Mouse (Mus musculus) CH12.LX (cell line): ENCODE data around the gene Gnat1.

ENCODE experiments used
- CTCF ChIP-seq, 2 experiments: IDR thresholded peaks in 1 of 2; conservative IDR thresholded peaks in 1 of 2; 2 replicates each; pipeline ENCODE4 v1.5.1; 2011 to 2012; ENCODE audit warnings: low read depth in 2 of 2, low read length in 2 of 2, improper control_type of control experiment in 1 of 2, inconsistent platforms in 1 of 2, mild to moderate bottlenecking in 1 of 2, moderate library complexity in 1 of 2
- IRF4 ChIP-seq: IDR thresholded peaks from 2 replicates; pipeline ENCODE4 v1.6.1; 2014; ENCODE audit warnings: low read depth, mild to moderate bottlenecking, inconsistent platforms, low read length, improper control_type of control experiment
- MAFK ChIP-seq: IDR thresholded peaks from 2 replicates; pipeline ENCODE4 v1.6.1; 2011; ENCODE audit warnings: low read length, improper control_type of control experiment; ENCODE audit not compliant: insufficient replicate concordance
- POLR2A ChIP-seq: IDR thresholded peaks from 2 replicates; pipeline ENCODE4 v1.6.1; 2011; ENCODE audit warnings: low read depth, mild to moderate bottlenecking, improper control_type of control experiment, low read length
- POLR2AphosphoS2 ChIP-seq: IDR thresholded peaks from 2 replicates; pipeline ENCODE4 v1.6.1; 2011; ENCODE audit warnings: low read depth, low read length, improper control_type of control experiment
- ZNF384 ChIP-seq: IDR thresholded peaks from 2 replicates; pipeline ENCODE4 v1.6.1; 2012; ENCODE audit warnings: low read depth, low read length, improper control_type of control experiment, inconsistent platforms

- TF ChIP-seq POLR2AphosphoS2 (no peak), ZNF384 (no peak), MAFK (no peak), CTCF (conservative IDR thresholded peaks at IDR 0.05 in 1 of 2, IDR thresholded peaks at IDR 0.05 in 1 of 2; ENCODE audit: low read depth in 2 of 2, low read length in 2 of 2) (no peak), POLR2A (no peak), IRF4 (no peak)
These were observed 21.4 kb downstream of the Gnat1 start for GRCm38 (mm10) chr9:107658096-107658495.
